Mouse (Mus musculus): ENCODE results near the gene Saa2.
"Not testable (repeated sequence)": the region's sequence is repeated elsewhere in the genome, so short reads cannot be mapped to it uniquely, and the experiment has no call there.

Gene Saa2

DNA sequence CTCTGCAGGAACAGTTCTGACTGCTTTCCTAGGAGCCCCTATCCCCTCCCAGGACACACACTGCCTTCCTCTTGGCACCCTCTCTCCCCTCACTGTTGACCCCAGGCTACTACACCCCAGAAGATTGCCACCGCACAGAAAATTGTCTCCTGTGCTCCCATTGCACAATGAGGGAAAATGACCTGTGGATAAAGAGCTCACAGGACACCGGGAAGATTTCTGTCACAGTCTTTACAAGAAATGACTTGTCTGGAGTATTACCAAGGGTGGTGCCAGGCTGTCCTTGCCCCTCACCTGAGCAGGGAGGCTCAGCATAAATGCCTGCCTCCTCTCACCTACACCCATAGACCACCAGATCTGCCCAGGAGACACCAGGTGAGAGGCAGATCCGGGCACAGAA, at the start of gene Saa2:
Gene Saa2 (plus strand): TSS at position 301 of the 400 bp plus-strand sequence.
- no peak for DNase-seq

- DNase-seq, result peak; percentile 97 to 98
These were observed 41.2 kb upstream of the Saa2 start, which contains the start of gene Saal1 for GRCm38 (mm10) chr7:46710390-46710844. Saal1 (minus strand) TSS chr7:46710680.

DNA sequence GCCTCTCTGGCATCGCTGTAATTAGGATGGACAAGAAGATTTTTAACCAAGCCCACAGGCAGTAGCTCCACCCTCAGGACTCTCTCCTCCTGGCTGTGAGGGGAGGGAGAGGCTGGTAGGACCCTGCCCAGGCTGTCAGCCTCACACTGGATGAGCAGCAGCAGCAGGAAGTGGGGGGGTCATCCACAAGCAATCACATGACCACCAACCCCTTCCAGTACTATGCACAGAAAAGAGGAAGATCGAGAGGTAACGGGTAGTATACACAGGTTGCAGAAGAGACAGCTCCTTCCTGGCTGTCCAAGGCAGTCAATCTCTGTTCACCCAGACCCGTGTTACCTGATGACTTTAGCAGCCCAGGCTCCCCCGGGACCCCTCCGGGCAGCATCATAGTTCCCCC, 39.3 kb upstream of the Saa2 start:
- no peak for DNase-seq

GRCm38 (mm10) chr7:46714518-46714917, 37.1 kb upstream of the Saa2 start:
- DNase-seq, result peak; percentile 89 to 93

GRCm38 (mm10) chr7:46715600-46715999, 36.0 kb upstream of the Saa2 start, which contains the start of gene Saa3:
Saa3 (minus strand) TSS chr7:46715700.
- DNase-seq, result no peak

- peak; percentile 62 to 67 for DNase-seq
These were observed 34.7 kb upstream of the Saa2 start for GRCm38 (mm10) chr7:46716897-46717296.

DNA sequence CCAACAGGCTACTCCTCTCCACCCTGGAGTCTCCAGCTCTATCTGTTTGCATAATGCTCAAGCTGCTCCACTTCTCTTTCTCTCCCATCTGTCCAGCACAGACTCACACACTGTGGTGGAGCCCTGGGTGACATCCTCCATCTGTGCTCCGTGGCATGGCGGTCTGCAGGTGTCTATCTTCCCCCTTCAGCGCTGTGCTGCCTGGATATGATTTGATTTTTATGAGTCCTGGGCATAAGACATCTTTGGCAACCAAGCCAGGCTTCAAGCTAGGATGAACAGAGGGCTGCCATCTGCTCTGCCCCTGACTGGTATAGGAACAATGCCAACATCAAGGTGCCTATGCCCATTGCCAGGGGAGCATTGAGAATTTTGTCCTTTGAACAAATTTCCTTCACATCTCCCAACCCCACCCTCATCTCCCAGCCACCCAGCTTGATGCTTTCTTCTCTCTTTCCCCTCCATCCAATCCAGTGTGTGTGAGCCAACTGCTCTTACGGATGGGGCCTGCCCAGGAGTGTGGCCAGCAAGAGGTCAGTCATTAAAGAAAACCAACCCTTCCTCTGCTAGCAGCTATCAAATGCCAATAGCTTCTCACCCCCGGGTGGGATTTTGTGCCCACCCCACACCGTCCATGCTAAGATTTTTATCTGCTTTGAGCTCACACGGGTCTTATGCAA, 32.9 kb upstream of the Saa2 start:
- peak; percentile 84 to 88 for DNase-seq

- peak; percentile 42 to 44 for DNase-seq
These were observed 32.1 kb upstream of the Saa2 start for GRCm38 (mm10) chr7:46719526-46719925.

DNA sequence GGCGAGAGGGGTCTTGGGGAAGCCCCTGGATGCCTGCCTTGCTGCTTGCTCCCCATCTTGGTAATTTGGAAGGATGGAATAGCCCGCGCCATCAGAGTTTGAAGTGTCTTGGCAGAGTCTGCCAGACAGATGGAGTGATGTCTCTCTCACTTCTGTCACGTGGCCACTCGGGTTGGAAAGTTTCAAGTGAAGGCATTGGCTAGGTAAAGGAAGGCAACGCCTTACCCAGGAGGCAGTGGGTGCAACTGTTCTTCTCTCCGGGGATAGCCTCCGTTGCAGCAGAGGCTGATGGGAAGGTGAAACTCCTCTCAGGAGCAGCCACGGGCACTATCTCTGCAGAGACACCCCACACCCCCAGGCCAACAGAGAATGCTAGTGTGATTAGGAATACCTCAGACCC, 31.1 kb upstream of the Saa2 start:
- DNase-seq, result peak; percentile 72 to 79

- no peak for DNase-seq
These were observed 28.2 kb upstream of the Saa2 start for GRCm38 (mm10) chr7:46723354-46723753.

DNA sequence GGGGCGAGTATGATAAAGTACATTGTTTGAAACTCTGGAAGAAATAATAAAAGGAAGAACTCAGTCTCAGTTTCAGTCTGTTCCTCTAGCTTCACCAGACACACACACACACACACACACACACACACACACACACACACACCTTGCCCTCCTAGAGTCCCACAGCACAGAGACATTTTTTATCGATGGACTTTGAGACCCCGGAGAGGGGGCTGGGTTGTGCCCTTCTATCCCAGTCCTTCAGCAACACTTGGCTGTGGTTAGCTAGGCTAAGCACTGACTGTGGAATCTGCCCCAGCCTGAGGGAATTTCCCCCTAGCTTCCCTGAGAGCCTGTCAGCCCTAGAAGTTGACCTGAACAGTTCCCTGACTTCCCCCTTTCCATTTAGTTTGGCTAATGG, 27.7 kb upstream of the Saa2 start:
- no peak for DNase-seq

- peak in 1 of 2 experiments; percentile 33 for DNase-seq
These were observed 27.2 kb upstream of the Saa2 start for GRCm38 (mm10) chr7:46724396-46724795.

- DNase-seq, result no peak
These were observed 24.0 kb upstream of the Saa2 start for GRCm38 (mm10) chr7:46727584-46727983.

DNA sequence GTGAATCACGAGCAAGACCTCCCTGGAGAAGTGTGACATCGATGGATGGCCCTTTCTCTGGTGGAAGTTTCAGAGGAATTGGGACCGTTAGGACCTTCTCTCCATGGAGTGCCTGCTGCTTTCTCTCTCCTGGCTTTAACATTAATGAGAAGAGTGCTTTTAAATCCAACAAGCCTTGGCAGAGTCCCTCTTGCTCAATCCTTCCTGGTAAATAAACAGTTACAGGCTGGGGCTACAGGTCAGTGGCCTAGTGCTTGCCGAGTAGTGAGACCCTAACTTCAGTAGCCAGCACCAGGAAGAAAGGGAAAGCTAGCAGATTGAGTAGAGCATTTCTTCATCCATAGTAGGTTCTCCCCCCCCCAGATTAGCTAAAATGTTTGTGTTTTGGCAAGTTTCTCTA, 19.1 kb upstream of the Saa2 start, which contains the start of gene Saa4:
Gene Saa4 (minus strand): TSS at position 146 of the 400 bp plus-strand sequence.
- DNase-seq, result no peak

- DNase-seq, result no peak
These were observed 16.6 kb upstream of the Saa2 start for GRCm38 (mm10) chr7:46734983-46735382.

- DNase-seq, result no peak
These were observed 12.8 kb upstream of the Saa2 start for GRCm38 (mm10) chr7:46738561-46739460.

GRCm38 (mm10) chr7:46740041-46740440, 11.5 kb upstream of the Saa2 start:
- not testable (repeated sequence) for DNase-seq

DNA sequence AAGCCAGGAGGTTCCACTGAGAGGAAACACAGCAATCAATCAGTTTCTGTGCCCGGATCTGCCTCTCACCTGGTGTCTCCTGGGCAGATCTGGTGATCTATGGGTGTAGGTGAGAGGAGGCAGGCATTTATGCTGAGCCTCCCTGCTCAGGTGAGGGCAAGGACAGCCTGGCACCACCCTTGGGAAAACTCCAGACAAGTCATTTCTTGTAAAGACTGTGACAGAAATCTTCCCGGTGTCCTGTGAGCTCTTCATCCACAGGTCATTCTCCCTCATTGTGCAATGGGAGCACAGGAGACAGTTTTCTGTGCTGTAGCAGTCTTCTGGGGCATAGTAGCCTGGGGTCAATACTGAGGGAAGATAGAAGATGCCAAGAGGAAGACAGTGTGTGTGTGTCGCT, 8.7 kb upstream of the Saa2 start, which contains the start of gene Saa1:
Gene Saa1 (minus strand): TSS at position 101 of the 400 bp plus-strand sequence.
- not testable (repeated sequence) for DNase-seq

- DNase-seq, result no peak
These were observed 5.8 kb upstream of the Saa2 start for GRCm38 (mm10) chr7:46745816-46746215.

DNA sequence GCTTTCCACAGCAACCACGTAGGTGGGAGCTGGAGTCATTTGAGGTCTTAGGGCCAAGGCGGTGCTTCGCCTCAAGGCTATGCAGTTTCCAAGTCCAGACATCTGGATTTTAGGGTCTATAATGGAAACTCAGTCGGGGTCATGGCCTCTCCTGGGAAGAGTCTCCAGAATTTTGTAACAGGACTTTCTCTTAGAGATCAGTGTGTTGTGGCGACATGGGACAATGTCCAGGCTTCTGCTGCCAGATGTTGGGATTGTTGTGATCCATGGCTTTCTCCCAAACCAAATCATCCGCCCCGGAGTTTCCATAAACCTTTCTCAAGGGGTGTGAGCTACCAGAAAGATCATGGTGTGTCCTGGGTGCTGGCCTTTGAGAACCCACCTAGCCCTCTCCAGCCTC, 5.2 kb upstream of the Saa2 start:
- DNase-seq, result no peak

- DNase-seq, result no peak
These were observed 3.1 kb upstream of the Saa2 start for GRCm38 (mm10) chr7:46748459-46748858.

DNA sequence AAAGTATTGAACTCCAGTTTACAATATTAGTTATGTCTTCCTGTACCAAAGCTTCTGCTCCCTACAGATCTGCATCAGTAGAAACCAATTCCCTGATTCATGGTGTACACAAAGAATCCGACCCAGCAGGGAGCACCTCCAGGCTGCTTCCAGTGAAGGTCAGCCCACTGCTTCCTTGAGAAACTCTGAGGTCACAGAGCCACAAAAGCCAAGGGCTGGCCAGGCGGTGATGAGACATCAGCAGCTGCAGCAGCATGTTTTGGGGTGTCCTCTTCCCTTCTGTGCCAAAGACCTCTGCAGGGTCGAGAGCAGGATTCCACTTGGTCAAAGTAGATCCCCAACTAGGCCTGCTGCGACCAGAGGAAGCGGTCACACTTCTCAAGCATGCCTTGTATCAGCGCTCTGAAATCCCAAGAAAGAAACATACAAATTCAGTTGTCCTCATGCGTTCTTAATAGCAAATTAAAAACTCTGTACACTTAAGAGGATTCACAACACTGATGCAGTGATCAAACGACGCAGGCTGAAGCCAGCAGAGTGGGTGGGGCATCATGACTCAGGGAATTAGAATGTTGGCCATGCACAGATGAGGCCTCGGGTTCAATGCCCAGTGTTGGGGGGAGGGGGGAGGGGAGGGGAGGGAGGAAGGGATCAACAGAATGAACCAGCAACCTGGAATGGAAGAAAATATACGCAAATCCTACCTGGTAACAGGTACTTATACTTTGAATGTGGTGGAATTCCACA, 9.6 kb downstream of the Saa2 start:
- DNase-seq, result no peak

GRCm38 (mm10) chr7:46762601-46763000, 11.0 kb downstream of the Saa2 start:
- no peak for DNase-seq
